Mouse (Mus musculus): ENCODE measurements at regions not wholly inside any gene's neighbourhood (a gene's known extent, or its start where the extent isn't known, plus 50 kb on each side); places are given as distances from the start of the nearest gene placed in this dataset.

GRCm38 (mm10) chr4:82234443-82234842 is 471.1 kb downstream of the Nfib start:
- DNase-seq (ENCODE audit: extremely low spot score in 1 of 2, low spot score in 2 of 2): peak; percentile 9 to 13

GRCm38 (mm10) chr4:82226197-82227119 is 479.1 kb downstream of the Nfib start:
- no peak for DNase-seq (ENCODE audit: extremely low spot score in 1 of 2, low spot score in 2 of 2)
- no peak overlapping the region for H3K4me3 ChIP-seq
- TF ChIP-seq CTCF (IDR thresholded peaks at IDR 0.05): no peak
- intact Hi-C loops (cut with DNase I): no loop called here
- H3K27ac ChIP-seq: no peak overlapping the region

More at GRCm38 (mm10) chr4:82234443-82234842, 471.1 kb downstream of the Nfib start:
- Histone ChIP-seq H3K4me3 (no peak overlapping the region), H3K27ac (no peak overlapping the region)
- intact Hi-C loops (cut with DNase I): no loop called here
- no peak for TF ChIP-seq CTCF (IDR thresholded peaks at IDR 0.05)

GRCm38 (mm10) chr4:82220724-82221123 is 484.8 kb downstream of the Nfib start:
- H3K4me3 ChIP-seq: no peak overlapping the region
- intact Hi-C loops (cut with DNase I): no loop called here
- TF ChIP-seq CTCF (IDR thresholded peaks at IDR 0.05): no peak

GRCm38 (mm10) chr4:82220120-82220714 is 485.3 kb downstream of the Nfib start:
- no peak for DNase-seq (ENCODE audit: extremely low spot score in 1 of 2, low spot score in 2 of 2)
- no peak overlapping the region for H3K27ac ChIP-seq
- H3K4me3 ChIP-seq: no peak overlapping the region
- intact Hi-C loops (cut with DNase I): no loop called here
- TF ChIP-seq CTCF (IDR thresholded peaks at IDR 0.05): no peak

More at GRCm38 (mm10) chr4:82220724-82221123, 484.8 kb downstream of the Nfib start:
- no peak overlapping the region for H3K27ac ChIP-seq
- DNase-seq (ENCODE audit: extremely low spot score in 1 of 2, low spot score in 2 of 2): no peak

- no peak for DNase-seq (ENCODE audit: extremely low spot score in 1 of 2, low spot score in 2 of 2)
These were observed 486.9 kb downstream of the Nfib start for GRCm38 (mm10) chr4:82218616-82219015.

GRCm38 (mm10) chr4:82207031-82207430 is 498.5 kb downstream of the Nfib start:
- H3K4me3 ChIP-seq: no peak overlapping the region
- H3K27ac ChIP-seq: no peak overlapping the region
- DNase-seq (ENCODE audit: extremely low spot score in 1 of 2, low spot score in 2 of 2): no peak
- TF ChIP-seq CTCF (IDR thresholded peaks at IDR 0.05): no peak
- intact Hi-C loops (cut with DNase I): no loop called here

More at GRCm38 (mm10) chr4:82218616-82219015, 486.9 kb downstream of the Nfib start:
- TF ChIP-seq CTCF (IDR thresholded peaks at IDR 0.05): no peak
- H3K27ac ChIP-seq: no peak overlapping the region
- intact Hi-C loops (cut with DNase I): no loop called here
- H3K4me3 ChIP-seq: no peak overlapping the region

GRCm38 (mm10) chr4:82200306-82200705 is 505.2 kb downstream of the Nfib start:
- no peak for TF ChIP-seq CTCF (IDR thresholded peaks at IDR 0.05)
- Histone ChIP-seq H3K4me3 (no peak overlapping the region), H3K27ac (no peak overlapping the region)
- no peak for DNase-seq (ENCODE audit: extremely low spot score in 1 of 2, low spot score in 2 of 2)
- intact Hi-C loops (cut with DNase I): no loop called here

- DNase-seq (ENCODE audit: extremely low spot score in 1 of 2, low spot score in 2 of 2): no peak
- intact Hi-C loops (cut with DNase I): no loop called here
- no peak for TF ChIP-seq CTCF (IDR thresholded peaks at IDR 0.05)
- Histone ChIP-seq H3K27ac (no peak overlapping the region), H3K4me3 (no peak overlapping the region)
These were observed 506.4 kb downstream of the Nfib start for GRCm38 (mm10) chr4:82199118-82199517.

GRCm38 (mm10) chr4:82197611-82198010 is 507.9 kb downstream of the Nfib start:
- no peak for TF ChIP-seq CTCF (IDR thresholded peaks at IDR 0.05)
- DNase-seq (ENCODE audit: extremely low spot score in 1 of 2, low spot score in 2 of 2): no peak
- intact Hi-C loops (cut with DNase I): no loop called here
- Histone ChIP-seq H3K4me3 (no peak overlapping the region), H3K27ac (no peak overlapping the region)

- intact Hi-C loops (cut with DNase I): no loop called here
- TF ChIP-seq CTCF (IDR thresholded peaks at IDR 0.05): no peak
- no peak overlapping the region for H3K4me3 ChIP-seq
- no peak for DNase-seq (ENCODE audit: extremely low spot score in 1 of 2, low spot score in 2 of 2)
- H3K27ac ChIP-seq: no peak overlapping the region
These were observed 509.4 kb downstream of the Nfib start for GRCm38 (mm10) chr4:82196024-82196647.

- no peak for TF ChIP-seq CTCF (IDR thresholded peaks at IDR 0.05)
- DNase-seq (ENCODE audit: extremely low spot score in 1 of 2, low spot score in 2 of 2): no peak
- no peak overlapping the region for H3K4me3 ChIP-seq
- H3K27ac ChIP-seq: no peak overlapping the region
- intact Hi-C loops (cut with DNase I): no loop called here
These were observed 511.6 kb downstream of the Nfib start for GRCm38 (mm10) chr4:82193905-82194304.

- no peak for TF ChIP-seq CTCF (IDR thresholded peaks at IDR 0.05)
- DNase-seq (ENCODE audit: extremely low spot score in 1 of 2, low spot score in 2 of 2): no peak
- Histone ChIP-seq H3K4me3 (no peak overlapping the region), H3K27ac (no peak overlapping the region)
- intact Hi-C loops (cut with DNase I): no loop called here
These were observed 518.7 kb downstream of the Nfib start for GRCm38 (mm10) chr4:82186892-82187291.

Data from left cerebral cortex, adult 2 months (tissue).